Mouse (Mus musculus) lung, adult 18-20 months (tissue): Measurements from ENCODE around the gene Ppme1.

Experiments used
- DNase-seq, 2 experiments: peaks; one replicate each; pipeline ENCODE4 v3.0.0; 2022; ENCODE audit warnings: mixed read lengths in 2 of 2

Ppme1 gene

DNA sequence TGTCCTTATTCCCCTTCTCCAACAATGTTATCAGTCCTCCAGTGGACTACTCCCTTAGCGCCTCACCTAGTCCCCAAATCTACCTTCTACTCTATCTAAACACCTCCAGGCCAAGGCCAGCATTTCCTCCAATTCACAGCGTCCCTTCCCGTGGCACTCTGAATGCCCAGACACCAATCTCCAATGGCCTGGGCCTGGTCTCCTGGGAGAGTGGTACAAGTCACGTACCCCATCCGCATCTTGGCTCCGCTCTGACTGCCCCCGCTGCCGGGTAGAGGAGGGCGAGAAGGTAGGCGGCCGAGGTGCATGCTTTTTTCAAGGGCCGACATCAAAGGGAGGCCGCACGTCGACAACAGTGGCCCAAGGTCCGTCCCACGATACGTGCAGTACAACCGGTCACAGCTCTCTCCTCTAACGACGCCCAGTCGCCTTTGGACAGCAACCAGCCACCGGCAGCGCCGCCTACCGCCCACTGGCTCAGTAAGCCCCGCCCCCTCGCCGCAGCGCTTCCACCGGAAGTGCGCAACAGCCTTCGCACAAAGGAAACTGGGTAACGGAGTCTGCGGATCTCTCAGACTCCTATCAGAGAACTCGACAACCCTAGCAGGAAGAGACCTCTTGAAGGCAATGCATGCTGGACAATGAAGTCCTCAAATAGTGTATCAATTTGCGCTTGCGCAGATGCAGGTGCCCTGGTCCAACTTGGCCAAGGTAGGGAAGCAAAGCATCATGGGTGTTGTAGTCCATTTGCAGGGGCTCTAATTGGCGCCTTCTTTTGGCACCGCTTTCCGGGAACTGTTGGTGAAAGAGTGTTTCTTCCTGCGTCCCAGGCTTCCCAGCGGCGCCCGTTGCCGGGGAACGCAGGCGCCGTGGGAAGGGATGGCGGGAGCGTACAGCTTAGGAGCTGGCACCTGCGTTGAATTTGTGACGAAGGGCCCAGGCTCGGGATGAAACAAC, at the start of gene Ppme1, which contains the start of gene C2cd3:
TSS of gene Ppme1 (minus strand) at position 813 of the 957 bp plus-strand sequence.
TSS of gene C2cd3 (plus strand) at position 739 of the 957 bp plus-strand sequence.
- DNase-seq, result peak; percentile 99 to 100

DNA sequence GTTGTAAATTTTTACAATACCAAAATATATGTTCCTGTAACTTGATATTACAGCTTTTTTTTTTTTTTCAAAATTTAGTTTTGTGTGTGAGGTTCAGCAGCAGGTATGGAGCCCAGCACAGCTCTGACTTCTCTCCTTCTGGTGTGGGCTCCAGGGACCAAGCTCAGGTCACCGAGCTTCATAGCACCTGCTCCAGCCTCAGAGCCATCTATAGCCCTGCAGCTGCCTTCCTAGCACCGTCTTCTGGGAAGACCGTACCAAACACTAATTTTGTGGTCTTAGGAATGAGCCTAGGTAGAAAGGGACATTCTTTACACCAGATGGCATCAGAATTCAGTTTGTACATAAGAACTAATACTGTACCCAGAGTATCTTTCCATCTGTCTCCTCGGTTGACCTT, 36.6 kb upstream of the Ppme1 start:
- DNase-seq, result no peak

DNA sequence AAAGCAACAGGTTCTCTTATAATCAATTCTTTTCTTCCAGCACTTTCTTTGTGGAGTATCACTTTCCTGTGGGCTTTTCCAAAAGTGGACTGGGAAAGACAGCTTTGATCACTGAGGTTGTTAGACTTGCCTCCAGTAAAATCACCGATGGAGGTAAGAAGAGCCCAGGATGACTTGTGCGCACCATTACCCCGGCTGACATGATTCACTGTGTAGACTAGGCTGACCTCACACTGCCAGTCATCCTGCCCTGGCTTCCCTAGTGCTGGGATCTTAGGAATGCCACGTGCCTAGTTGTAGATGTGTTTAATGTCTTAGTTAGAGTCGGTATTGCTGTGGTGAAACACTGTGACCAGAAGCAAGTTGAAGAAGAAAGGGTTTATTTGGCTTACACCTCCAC, 35.6 kb upstream of the Ppme1 start:
- DNase-seq, result no peak

DNA sequence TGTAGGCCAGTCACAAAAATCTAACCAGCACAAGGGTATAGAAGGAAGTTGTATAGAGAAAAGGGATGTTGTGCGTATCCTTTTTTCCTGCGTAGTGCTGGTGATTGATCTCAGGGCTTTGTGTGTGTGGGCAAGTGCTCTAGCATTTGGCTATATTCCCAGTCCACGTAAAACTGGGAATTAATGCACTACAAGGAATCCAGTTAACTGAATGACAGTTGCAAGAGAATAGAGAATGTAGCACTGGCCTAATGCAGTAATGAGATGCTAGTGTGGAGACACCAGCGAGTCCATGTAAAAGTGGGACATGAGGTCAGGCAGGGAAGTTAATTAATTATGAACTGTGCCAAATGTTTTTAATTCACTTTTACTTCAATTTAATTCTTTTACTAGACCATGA, 30.6 kb upstream of the Ppme1 start:
- no peak for DNase-seq

DNA sequence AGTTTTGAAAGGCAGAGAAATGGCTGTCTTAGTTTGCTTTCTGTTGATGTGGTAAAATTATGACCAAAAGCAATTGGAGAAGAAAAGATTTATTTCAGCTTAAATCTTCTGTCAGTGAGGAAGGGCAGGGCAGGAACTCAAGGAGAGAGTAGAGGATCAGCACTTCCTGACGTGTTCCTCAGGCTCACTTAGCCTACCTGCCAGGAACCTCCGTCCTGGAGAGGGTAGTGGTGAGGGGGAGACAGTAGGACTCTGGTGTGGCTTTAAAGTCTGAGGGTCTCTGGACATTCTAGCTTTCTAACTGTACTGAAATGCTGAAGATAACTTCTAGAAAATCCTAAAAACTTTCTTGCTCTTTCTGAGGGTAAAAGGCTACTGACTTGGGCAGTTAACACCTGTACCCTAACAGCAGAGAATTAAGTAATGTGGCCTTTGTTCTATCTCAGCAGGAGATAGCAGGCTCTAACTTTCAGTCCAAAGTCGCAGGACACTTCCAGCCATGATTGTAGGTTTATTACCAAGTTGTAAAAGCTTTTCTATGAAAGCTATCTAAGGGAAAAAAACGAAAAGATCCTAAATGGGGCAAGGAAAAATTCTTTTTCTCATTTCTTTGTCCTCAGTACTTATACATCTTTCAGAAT, 28.9 kb upstream of the Ppme1 start:
- DNase-seq, result no peak

DNA sequence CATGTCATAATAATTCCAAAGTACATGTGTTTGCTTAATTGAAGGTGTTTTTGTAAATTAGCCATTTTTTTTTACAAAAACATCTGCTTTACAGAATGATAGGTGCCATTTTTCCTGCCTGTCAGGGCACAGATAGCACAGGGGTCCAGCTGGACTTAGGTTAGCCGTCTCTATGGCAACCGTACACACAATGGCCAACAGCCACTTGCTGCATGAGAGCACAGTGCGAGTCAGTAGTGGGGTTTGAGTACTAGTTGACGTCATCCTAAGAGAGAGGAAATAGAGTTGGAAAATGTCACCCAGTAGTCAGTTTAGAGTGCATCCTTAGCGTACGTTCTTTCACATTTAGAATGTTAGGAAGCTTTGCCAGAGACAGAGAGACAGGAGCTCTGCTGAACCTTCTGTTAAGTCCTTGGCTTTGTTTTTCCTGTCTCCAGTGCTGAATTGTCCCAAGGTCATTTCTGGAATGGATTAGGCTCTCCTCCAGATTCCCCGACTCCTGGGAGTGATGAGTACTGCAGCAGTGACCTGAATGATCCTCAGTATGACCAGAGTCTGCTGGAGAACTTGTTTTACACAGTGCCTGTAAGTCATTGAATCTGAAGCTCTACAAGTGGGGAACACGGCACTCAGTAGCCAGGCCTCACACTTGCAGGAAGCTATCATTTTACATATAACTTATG, 27.3 kb upstream of the Ppme1 start:
- DNase-seq, result peak; percentile 24 to 49

DNA sequence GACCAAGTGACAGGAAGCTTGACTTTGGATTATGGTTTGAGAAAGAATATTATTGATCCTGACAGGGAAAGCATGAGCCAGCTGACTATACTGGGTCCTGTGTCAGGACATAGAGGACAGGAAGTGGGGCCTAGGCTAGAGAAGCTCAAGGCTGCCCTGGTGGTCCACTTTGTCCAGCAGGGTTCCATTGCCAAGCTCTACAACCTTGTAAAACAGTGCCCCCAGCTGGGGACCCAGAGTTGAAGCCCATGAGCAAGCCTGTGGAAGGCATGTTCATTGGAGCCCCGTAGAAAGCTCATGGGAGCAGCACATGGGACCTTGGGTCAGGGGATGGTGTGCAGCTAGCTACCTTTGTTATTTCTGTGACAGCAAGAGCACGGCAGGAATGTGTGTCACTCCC, 20.2 kb upstream of the Ppme1 start:
- no peak for DNase-seq

DNA sequence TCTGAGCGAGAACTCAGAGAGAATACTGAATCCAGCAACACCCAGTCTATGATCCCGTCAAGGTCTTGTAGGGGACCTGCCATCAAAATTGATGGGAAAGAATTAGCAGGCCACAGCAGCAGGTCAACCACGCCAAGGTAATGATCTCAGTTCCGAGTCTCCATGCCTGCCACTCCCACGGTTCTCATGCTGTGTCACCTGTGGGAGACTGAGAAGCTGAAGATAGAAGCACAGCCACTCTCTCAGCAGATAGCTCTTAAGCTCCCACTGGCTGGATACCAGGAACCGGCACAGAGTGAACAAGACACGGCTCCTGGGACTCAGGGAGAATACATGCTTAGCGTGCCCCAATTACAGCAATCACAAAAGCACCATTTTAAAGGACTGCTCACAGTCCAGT, 18.1 kb upstream of the Ppme1 start:
- DNase-seq, result no peak

DNA sequence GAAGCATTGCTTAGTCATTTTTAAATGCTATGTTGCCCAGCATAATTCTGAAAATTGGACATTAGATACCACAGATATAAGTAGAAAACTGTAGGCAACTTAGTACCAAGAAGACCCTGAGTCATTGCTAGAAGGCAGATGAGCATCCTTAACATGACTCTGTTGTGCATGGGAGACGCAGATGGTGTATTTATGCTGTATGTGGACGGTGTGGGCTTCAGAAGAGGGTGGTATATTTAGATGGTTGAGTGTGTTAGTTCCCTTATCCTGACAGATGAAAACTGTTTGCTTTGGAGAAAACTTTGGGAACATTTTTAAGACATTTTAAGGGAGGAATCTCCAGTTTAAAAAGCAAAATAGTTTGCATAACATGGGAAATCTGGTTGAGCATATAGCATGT, 16.1 kb upstream of the Ppme1 start:
- no peak for DNase-seq

DNA sequence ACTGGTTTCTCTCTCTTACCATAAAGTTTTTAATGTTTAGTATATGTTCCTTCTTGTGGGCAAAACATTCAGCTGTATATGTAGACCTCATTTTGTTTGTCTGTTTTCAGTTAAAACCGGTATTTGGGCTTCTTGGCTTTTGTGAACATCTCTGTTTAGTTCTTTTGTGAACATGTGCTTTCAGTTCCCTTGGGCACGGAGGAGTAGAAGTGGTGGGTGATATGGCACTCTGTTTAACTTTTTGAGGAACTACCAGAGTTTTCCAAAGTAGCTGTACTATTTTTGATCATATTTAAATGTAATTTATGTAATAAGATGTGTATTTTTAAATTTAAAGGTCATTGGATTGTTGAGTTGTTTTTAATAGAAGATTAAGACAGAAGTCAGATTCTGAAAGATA, 11.1 kb upstream of the Ppme1 start:
- DNase-seq, result no peak

DNA sequence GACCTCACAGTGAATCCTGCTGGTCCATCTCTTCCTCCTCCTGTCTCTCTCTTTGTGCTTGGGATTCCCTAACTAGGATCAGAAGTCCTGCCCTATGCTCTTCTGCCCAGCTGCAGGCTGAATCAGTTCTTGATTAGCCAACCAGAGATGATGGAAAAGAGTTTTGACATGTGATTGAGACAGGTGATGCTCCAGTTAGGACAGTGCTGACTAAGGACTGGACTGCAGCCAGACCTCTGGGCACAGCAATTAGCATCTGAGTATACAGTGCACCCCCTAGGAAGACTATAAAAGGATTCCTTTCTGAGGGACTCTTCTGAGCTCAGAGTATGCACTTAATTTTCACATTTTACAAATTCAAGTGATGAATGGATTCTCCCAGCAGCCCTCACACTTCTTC, 9.1 kb upstream of the Ppme1 start:
- no peak for DNase-seq

DNA sequence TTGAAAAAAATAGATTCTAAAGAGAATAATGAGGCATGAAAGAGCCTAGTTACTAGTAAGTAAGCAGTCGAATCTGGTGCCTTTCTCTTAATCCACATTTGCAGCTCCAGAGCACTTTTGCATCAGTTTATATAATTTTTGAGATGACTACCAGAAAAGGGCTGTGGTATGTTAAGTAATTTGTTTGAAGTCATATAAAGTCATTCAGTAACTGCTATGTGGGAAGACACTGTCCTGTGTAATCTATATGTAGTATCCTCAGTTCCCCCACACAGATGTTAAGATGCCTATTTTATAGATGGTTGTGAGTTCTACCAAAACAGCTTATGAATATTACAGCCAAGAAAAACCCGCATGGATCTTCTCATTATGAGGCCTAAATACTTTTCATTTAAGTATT, 6.2 kb upstream of the Ppme1 start:
- no peak for DNase-seq

DNA sequence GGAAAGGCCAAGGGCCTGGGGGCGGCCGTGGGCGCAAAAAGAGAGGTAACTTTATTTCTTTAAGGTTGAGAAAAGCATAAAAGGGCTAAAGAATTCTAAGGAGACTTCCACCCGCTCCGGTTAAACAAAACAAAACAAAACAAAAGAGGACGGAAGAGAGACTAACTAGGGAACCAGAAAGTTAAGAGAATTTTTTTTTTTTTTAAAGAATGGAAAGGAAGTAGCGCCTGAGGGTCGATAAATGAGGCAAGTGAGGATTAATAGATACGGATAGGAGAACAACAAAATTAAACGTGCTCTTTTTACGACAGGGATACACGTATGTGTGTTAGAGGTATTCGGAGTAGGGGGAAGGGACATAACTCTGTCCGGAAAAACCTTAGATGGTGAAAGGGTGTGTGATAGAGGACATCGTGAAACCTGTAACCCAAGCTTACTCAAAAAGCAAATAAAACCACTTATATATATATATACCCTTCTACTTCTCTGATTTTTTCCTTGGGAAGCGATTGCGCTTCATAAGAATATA, 409 bp upstream of the Ppme1 start:
- no peak for DNase-seq

DNA sequence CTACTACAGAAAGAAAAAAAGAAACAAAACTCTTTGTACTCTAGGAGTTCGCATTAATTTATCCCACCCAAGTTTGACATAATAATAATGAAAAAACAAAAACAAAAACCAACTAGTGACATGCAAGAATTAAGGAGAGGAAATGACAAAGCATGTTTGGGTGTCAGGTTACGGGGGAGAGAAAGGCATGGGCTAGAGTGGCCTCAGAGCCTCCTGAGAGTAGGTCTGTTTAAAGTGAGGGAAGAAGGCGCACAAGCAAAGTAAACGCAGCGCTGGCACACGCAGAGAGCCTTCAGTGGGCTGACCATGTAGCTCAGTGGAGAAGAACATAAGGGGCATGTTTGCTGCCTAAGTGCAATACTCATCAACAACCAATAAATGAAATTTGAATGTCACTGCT, 7.2 kb downstream of the Ppme1 start:
- DNase-seq, result peak; percentile 6 to 8

DNA sequence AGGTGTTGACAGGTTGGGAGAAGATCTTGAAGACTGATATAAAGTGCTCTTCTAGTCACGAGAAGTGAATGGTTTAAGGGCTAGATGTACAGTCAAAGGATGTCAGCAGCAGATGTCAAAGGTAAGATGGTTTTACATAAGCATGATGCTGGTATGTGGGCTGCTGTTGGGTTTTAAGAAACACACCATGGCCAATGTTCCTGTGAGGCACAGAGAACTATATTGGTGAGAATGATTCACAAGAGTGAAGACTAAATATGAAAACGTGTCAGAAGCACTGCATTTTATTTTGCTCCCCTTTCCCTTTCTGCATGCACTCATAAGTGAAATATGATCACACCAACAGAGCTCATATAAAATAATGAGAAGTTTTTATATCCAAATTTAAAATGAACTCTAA, 8.9 kb downstream of the Ppme1 start:
- DNase-seq, result no peak

DNA sequence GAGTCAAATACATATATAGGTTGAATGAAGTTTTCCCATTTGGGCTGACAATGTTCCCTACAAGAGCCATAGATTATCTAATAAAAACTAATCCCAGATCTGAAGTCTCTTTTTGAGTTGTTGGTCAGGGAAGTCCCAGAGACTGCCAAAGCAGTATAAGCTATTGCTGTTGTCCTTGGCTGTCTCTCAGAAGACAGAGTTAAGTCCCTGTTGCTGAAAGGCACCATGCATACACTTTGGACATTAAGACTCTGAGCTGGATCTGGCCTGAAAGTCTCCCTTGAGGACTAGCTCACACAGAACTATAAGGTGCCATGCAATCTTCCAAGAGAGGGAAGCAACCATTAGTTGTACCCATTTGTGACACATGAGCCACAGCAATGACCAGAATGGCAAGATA, 14.3 kb downstream of the Ppme1 start:
- DNase-seq, result no peak

DNA sequence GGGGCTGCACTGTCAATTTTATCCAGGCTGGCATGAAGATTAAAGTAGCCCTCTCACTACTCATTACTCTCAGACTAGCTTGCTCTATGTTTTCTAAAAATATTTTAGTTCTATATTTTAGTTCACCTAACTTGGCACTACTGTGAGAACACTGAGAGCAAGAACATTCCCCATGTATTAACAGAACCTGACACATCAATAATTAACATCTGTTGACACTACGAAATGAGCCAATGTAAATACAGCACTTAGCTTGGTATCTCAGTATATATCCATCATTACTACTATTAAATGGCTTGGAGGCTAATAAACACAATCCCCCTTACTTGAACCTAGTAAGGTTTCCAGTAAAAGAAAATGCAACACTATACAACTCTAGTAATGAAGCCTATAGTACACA, 15.3 kb downstream of the Ppme1 start:
- DNase-seq, result no peak

DNA sequence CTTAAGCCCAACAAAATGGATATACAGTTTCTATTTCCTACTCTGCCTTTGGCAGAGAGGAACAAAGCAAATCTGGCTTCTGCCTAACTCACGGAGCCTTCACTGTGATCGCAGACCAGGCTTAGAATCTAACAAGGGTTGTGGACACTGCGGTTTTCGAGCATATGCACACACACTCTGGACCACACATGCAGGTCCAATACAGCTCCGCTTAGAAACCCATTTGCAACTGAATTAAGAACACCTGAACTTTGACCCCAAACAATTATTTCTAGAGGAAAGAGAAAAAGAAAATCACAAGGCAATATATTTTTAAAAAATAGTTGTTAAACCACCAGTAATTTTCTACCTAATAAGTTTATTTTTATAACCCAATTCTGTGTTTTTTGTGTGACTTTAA, 15.8 kb downstream of the Ppme1 start:
- no peak for DNase-seq

DNA sequence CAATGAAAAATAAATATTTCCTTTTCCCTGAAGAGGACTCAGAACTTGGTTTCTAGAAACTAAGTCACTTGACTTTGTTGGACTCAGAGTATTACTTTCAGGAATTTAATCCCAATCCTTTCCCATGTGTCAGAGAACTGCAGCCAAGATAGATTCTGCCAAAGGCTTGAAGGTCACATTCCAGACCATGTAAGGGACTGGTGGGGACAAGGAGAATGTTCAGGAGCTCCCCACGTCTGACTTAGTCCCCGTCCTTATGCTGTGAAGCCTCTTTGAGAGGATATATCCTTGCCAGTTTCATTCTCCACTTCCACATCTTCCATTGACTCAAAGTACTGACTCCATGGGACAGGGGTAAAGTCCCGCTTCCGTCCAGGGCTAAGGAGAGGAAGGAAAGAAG, 17.1 kb downstream of the Ppme1 start:
- DNase-seq, result no peak

DNA sequence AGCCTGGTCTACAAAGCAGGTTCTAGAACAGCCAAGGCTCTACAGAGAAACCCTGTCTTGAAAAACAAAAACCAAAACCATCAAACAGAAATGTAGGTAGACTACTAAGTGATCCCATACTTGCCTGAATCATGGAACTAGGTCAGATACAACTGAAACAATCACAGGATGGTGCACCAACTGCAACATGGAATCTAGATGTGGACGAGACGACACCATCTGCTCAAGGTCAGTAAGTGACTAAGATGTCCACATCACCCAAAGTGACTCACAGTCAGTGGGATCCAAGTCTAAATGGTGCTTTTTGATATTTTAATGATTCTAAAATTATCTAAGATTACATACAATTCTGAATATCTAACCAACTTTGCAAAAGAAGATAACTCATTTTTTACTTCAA, 36.2 kb downstream of the Ppme1 start:
- no peak for DNase-seq

DNA sequence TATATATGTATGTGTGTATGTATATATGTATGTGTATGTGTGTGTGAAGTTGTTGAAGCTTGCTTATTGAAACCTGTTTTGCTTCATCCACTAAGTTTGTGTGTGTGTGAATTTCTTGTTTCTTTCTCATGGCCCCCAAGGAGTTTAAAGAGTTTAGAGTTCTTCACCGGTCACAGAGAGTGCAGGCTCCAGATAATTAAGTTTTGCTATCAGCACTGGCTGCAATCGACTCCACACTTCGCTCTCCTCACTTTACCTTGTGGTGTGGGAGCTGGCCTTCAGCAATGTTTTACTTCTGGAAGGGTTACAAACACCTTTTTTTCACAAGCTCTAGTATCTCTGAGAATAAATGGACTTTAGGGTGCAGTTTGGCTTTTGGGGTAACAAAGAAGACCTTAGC, 40.8 kb downstream of the Ppme1 start:
- no peak for DNase-seq

DNA sequence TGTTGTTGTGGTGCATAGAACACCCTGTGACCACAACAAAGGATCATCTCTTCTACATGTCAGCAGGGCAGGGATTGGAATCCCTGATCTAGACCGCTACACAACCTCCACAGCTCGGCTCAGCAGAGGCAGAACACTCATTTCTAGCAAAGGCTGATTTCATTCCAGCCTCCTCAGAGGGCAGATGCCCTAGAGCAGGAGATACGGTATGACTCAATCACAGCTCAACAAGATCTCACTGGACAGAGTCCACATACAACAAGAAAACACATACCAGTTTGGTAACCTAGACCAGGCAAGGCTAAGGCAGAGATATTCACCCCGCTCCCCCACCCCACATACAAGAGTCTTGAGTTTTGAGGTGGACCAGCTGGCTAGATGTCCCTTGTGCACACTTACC, 43.5 kb downstream of the Ppme1 start:
- no peak for DNase-seq

DNA sequence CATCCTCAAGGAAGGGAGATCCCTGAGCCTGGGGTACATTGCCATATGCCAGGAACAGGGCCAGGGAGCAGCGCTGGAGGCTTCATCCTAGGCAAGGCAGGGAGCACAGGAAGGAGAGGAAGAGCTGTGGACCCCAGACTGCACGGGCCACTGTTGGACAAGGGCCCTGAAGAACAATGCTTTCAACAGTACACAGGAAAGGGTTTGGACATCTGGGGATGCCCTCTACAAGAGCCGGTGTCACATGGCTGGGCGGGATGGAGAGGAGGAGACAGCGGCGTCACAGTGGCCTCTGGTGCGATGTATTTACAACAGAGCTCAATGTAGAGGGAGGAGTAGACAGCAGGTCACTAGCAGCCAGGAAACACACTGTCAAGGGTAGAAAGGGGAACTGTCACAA, 44.6 kb downstream of the Ppme1 start:
- DNase-seq, result peak; percentile 37 to 56
